Mouse (Mus musculus): ENCODE measurements around the gene Ccdc167. TPM values are rescaled to one million over a fixed set of nuclear protein-coding genes. Genes with fewer than 3 reads are reported as not detected.

Ccdc167 gene
- total RNA-seq, 2 experiments from 2014 or later, result 16.7 to 18.7 TPM

DNA sequence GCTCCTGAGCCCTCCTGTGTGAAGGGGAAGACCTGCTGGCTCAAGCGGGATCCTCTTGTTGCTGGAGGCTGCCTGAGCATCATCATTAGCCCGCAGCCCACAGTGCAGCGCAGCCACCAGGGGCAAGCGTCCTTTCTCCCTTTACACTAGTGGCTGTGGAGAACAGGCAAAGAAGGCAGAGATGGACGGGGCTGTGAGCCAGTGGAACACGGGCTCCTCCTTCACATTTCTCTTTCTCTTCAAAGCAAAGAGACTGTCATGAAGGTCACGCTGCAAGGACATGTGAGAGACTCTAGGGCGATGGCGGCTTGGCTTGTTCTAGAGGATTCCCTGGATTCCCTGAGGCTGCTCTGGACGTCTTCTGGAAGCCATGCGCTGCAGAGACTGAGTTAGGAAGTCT is 75.9 kb downstream of the Ccdc167 start:
- DNase-seq (ENCODE audit: low spot score in 2 of 2), result no peak

DNA sequence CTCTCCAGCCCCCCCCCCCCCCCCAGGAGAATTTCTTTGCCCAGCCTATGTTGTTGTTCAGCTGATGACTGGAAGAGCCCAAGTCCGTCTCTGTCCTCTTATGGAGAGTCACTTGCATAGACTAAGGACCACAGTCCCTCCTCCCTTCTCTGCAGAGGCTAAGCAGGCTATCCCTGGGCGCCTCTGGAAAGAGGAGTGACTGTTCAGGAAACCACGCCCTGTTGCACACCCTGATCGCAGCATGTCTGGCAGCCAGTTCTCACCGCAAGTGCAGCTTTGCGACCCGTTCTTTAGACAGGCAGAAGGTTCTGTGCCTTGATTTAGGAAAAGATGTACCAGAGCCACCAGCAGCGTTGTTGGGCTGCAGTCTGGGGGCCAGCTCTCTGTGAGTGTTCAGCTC is 78.9 kb downstream of the Ccdc167 start:
- no peak for DNase-seq (ENCODE audit: low spot score in 2 of 2)

DNA sequence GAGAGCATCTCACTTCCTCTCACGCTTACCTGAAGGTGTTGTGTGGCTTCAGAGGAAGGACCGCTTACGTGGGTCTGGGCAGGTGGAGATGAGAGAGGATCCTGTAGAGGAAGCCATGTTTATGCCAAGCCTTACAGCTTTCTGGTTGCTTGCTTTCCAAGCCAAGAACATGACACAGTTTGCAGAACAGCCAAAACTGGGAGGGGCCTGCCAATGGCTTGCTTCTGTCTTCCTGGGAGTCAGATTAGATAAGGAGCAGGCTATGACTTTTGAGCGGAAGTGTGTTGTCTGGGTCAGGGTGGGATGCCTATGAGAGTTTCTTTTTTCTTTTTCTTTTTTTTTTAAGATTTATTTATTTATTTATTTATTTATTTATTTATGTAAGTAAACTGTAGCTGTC is 79.5 kb downstream of the Ccdc167 start:
- DNase-seq (ENCODE audit: low spot score in 2 of 2), result no peak

Other genes with a start within 250 kb of the Ccdc167 start
- gene Pim1, start 226.3 kb downstream of the Ccdc167 start, total RNA-seq (2021), result 10 to 100 TPM in 1 of 2 experiments, 1 to 10 TPM in 1; 6.9 to 16.9 TPM
- gene Gm17657, start 167.4 kb downstream of the Ccdc167 start, total RNA-seq (2021), result not detected
- 10 to 100 TPM; 36.4 to 38.5 TPM for gene Tbc1d22b, start 167.3 kb downstream of the Ccdc167 start, total RNA-seq (2021)
- not detected for gene Tmem217, start 164.7 kb downstream of the Ccdc167 start, total RNA-seq (2021)
- gene Rnf8, start 102.3 kb downstream of the Ccdc167 start, total RNA-seq (2021), result 10 to 100 TPM; 53.8 to 66.2 TPM
- gene Gm28043, start 102.2 kb downstream of the Ccdc167 start, total RNA-seq (2021), result 1 to 10 TPM; 3.2 to 3.7 TPM
- gene Cmtr1, start 56.4 kb downstream of the Ccdc167 start, total RNA-seq (2021), result 100 to 1,000 TPM; 139 to 142 TPM

All from left cerebral cortex, adult 18-20 months (tissue).